Comparison of ENCODE assay signal across 9 mouse cellular contexts in the genomic region with DNA sequence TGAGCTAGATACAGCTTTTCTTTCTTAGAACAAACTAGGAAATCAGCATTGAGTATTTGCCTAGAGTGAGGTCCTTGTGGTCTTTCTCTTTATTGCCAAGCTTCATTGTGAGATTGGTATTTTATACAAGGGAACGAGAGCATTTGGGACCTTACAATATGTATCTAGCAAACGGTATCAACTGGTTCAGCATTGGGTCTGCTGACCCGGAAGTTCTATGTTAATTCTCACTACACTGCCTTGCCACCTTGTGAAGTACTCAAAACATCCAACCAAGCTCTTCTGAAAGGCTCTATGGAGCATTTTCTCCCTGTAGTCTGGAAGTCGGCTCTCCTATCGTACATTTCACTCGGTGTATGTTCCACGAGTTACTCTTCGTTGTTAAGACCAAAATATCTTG. TPM values are rescaled to one million over a fixed set of nuclear protein-coding genes. Genes with fewer than 3 reads are reported as not detected.
DNase-seq lines count a peak whose midpoint lies in the region; ATAC-seq and TF ChIP-seq lines count a peak whose summit lies in the region.
"Had no signal": no experiment of that assay in that cellular context is flagged by ENCODE, and none has a peak within 500 bp of the region (broad histone marks: within the 10 kb centered on the region; RNA-seq: fewer than 3 reads in every experiment).

No protein-coding gene starts in this region.

- H3K4me2 ChIP-seq in kidney, embryonic 16.5 days (replicated peaks; ENCODE audit: low read depth, low read length): peak overlapping the region; percentile 80
- H3K4me2 ChIP-seq in embryonic facial prominence, embryonic 13.5 days: peak overlapping the region; percentile 87
- peak overlapping the region; percentile 91 for H3K4me2 ChIP-seq in hindbrain, postnatal 0 days (ENCODE audit: low read depth, low read length)
- H3K4me2 ChIP-seq in midbrain, postnatal 0 days (ENCODE audit: low read depth, low read length, poor library complexity, severe bottlenecking): peak overlapping the region; percentile 76

- no peaks in the 10 kb centered on the region for H3K9me3 ChIP-seq in kidney, embryonic 16.5 days (ENCODE audit: low read length)
- no peaks in the 10 kb centered on the region for H3K9me3 ChIP-seq in embryonic facial prominence, embryonic 13.5 days
- H3K9me3 ChIP-seq in hindbrain, postnatal 0 days (ENCODE audit: low read length): no peaks in the 10 kb centered on the region
- no peaks in the 10 kb centered on the region for H3K9me3 ChIP-seq in midbrain, postnatal 0 days (ENCODE audit: low read length)

- H3K36me3 ChIP-seq in kidney, embryonic 16.5 days (ENCODE audit: insufficient read depth, low read length): no peaks in the 10 kb centered on the region
- H3K36me3 ChIP-seq in embryonic facial prominence, embryonic 13.5 days: no peaks in the 10 kb centered on the region
- H3K36me3 ChIP-seq in hindbrain, postnatal 0 days (ENCODE audit: insufficient read depth, low read length): no peaks in the 10 kb centered on the region
- H3K36me3 ChIP-seq in midbrain, postnatal 0 days (ENCODE audit: insufficient read depth, low read length): no peaks in the 10 kb centered on the region

- H3K27me3 ChIP-seq in kidney, embryonic 16.5 days (ENCODE audit: insufficient read depth, low read length): no peaks in the 10 kb centered on the region
- no peaks in the 10 kb centered on the region for H3K27me3 ChIP-seq in embryonic facial prominence, embryonic 13.5 days
- no peaks in the 10 kb centered on the region for H3K27me3 ChIP-seq in hindbrain, postnatal 0 days (ENCODE audit: insufficient read depth, low read length)
- H3K27me3 ChIP-seq in midbrain, postnatal 0 days (ENCODE audit: insufficient read depth, low read length): no peaks in the 10 kb centered on the region

- ATAC-seq in kidney, embryonic 16.5 days (ENCODE audit: low FRiP score, low TSS enrichment): no peak
- ATAC-seq in embryonic facial prominence, embryonic 13.5 days (ENCODE audit: insufficient number of reproducible peaks, insufficient read depth, low FRiP score, low TSS enrichment, low read depth): no peak
- ATAC-seq in hindbrain, postnatal 0 days: no peak
- ATAC-seq in midbrain, postnatal 0 days (ENCODE audit: low FRiP score): no peak

- no peak overlapping the region for H3K27ac ChIP-seq in kidney, embryonic 16.5 days (ENCODE audit: low read length)
- H3K27ac ChIP-seq in embryonic facial prominence, embryonic 13.5 days: no peak overlapping the region
- no peak overlapping the region for H3K27ac ChIP-seq in hindbrain, postnatal 0 days
- no peak overlapping the region for H3K27ac ChIP-seq in midbrain, postnatal 0 days (ENCODE audit: low read depth, low read length)

- 94% methylated on average over 8 of the region's 8 CpGs for WGBS in kidney, embryonic 16.5 days
- WGBS in embryonic facial prominence, embryonic 13.5 days: 93% methylated on average over 8 of the region's 8 CpGs
- 91% methylated on average over 8 of the region's 8 CpGs for WGBS in hindbrain, postnatal 0 days
- 95% methylated on average over 8 of the region's 8 CpGs for WGBS in midbrain, postnatal 0 days

- DNase-seq in kidney, postnatal 4 days: no peak
- no peak for DNase-seq in hindbrain, postnatal 0 days (ENCODE audit: low spot score)
- DNase-seq in midbrain, postnatal 0 days (ENCODE audit: low spot score): no peak
- no peak for DNase-seq in spleen, postnatal 4 days (ENCODE audit: low spot score in 2 of 2)
- DNase-seq in retina, postnatal 1 day: no peak
- no peak for DNase-seq in B cell, adult 2 months
- DNase-seq: kidney, postnatal 14 days had no signal

- peaks cover 5% of the 10 kb centered on the region; the same call in 1 of the 2 replicates for H3K4me1 ChIP-seq in kidney, embryonic 16.5 days (ENCODE audit: insufficient read depth, low read length)
- peaks cover 8% of the 10 kb centered on the region for H3K4me1 ChIP-seq in embryonic facial prominence, embryonic 13.5 days
- 0 out of 2 replicates have a peak, but pooled peaks cover 4% of the 10 kb centered on the region for H3K4me1 ChIP-seq in hindbrain, postnatal 0 days (ENCODE audit: insufficient read depth, low read length)
- H3K4me1 ChIP-seq in midbrain, postnatal 0 days (ENCODE audit: insufficient read depth, low read length): no peaks in the 10 kb centered on the region

- peak overlapping the region; percentile 77 for H3K9ac ChIP-seq in kidney, embryonic 16.5 days (replicated peaks; ENCODE audit: low read length)
- H3K9ac ChIP-seq in embryonic facial prominence, embryonic 13.5 days: no peak overlapping the region
- peak overlapping the region; percentile 70; the same call in 1 of the 2 replicates for H3K9ac ChIP-seq in hindbrain, postnatal 0 days (replicated peaks; ENCODE audit: low read length)
- no peak overlapping the region for H3K9ac ChIP-seq in midbrain, postnatal 0 days (replicated peaks; ENCODE audit: low read length, poor library complexity, severe bottlenecking)

- peak overlapping the region; percentile 74 for H3K4me3 ChIP-seq in kidney, embryonic 16.5 days (ENCODE audit: low read length)
- peak overlapping the region; percentile 62 for H3K4me3 ChIP-seq in embryonic facial prominence, embryonic 13.5 days
- H3K4me3 ChIP-seq in hindbrain, postnatal 0 days (ENCODE audit: low read length): peak overlapping the region; percentile 70
- H3K4me3 ChIP-seq in midbrain, postnatal 0 days (ENCODE audit: low read depth, low read length): peak overlapping the region; percentile 57

- no peak for TF ChIP-seq CTCF in hindbrain, postnatal 0 days (IDR thresholded peaks at IDR 0.05; ENCODE audit: low read depth)
- no peak for TF ChIP-seq CTCF in midbrain, postnatal 0 days (IDR thresholded peaks at IDR 0.05)

RNA-seq across cellular contexts. Expression of gene Zfp239, which starts 1.9 kb away (rescaled TPM):
- 11.5 and 12.6 TPM in 2 replicates for polyA plus RNA-seq in kidney, embryonic 16.5 days (2015; fragmentation: Nextera tagmentation; extraction: Ambion mirVana)
- polyA plus RNA-seq in embryonic facial prominence, embryonic 13.5 days (2015; fragmentation: Nextera tagmentation; extraction: Ambion mirVana): 15.5 and 17.1 TPM in 2 replicates
- total RNA-seq in hindbrain, postnatal 0 days (2014; rRNA removed): 19.6 and 22.1 TPM in 2 replicates
- 13.6 and 14.6 TPM in 2 replicates for polyA plus RNA-seq in hindbrain, postnatal 0 days (2015; fragmentation: Nextera tagmentation; extraction: Ambion mirVana)
- 14.5 and 18.6 TPM in 2 replicates for total RNA-seq in midbrain, postnatal 0 days (2014; rRNA removed)
- 16.1 and 16.6 TPM in 2 replicates for polyA plus RNA-seq in midbrain, postnatal 0 days (2015; fragmentation: Nextera tagmentation; extraction: Ambion mirVana)

RNA-seq across cellular contexts. Expression of gene Zfp637, which starts 22.8 kb away (rescaled TPM):
- 105 and 108 TPM in 2 replicates for polyA plus RNA-seq in kidney, embryonic 16.5 days (2015; fragmentation: Nextera tagmentation; extraction: Ambion mirVana)
- polyA plus RNA-seq in embryonic facial prominence, embryonic 13.5 days (2015; fragmentation: Nextera tagmentation; extraction: Ambion mirVana): 167 and 180 TPM in 2 replicates
- total RNA-seq in hindbrain, postnatal 0 days (2014; rRNA removed): 110 and 122 TPM in 2 replicates
- 107 and 109 TPM in 2 replicates for polyA plus RNA-seq in hindbrain, postnatal 0 days (2015; fragmentation: Nextera tagmentation; extraction: Ambion mirVana)
- 75.0 and 95.9 TPM in 2 replicates for total RNA-seq in midbrain, postnatal 0 days (2014; rRNA removed)
- polyA plus RNA-seq in midbrain, postnatal 0 days (2015; fragmentation: Nextera tagmentation; extraction: Ambion mirVana): 109 and 122 TPM in 2 replicates

RNA-seq across cellular contexts. Expression of gene Hnrnpf, which starts 36.4 kb away (rescaled TPM):
- polyA plus RNA-seq in kidney, embryonic 16.5 days (2015; fragmentation: Nextera tagmentation; extraction: Ambion mirVana): 793 and 842 TPM in 2 replicates
- 612 and 649 TPM in 2 replicates for polyA plus RNA-seq in embryonic facial prominence, embryonic 13.5 days (2015; fragmentation: Nextera tagmentation; extraction: Ambion mirVana)
- total RNA-seq in hindbrain, postnatal 0 days (2014; rRNA removed): 152 and 160 TPM in 2 replicates
- 230 and 234 TPM in 2 replicates for polyA plus RNA-seq in hindbrain, postnatal 0 days (2015; fragmentation: Nextera tagmentation; extraction: Ambion mirVana)
- total RNA-seq in midbrain, postnatal 0 days (2014; rRNA removed): 154 and 159 TPM in 2 replicates
- 173 and 183 TPM in 2 replicates for polyA plus RNA-seq in midbrain, postnatal 0 days (2015; fragmentation: Nextera tagmentation; extraction: Ambion mirVana)

Comparison
In these comparisons a context has a peak if more than half of its experiments do, and no peak if none do; other contexts are left out.
1. H3K9ac ChIP-seq: peak in kidney, embryonic 16.5 days (single experiment) and hindbrain, postnatal 0 days (single experiment); none in embryonic facial prominence, embryonic 13.5 days (single experiment) and midbrain, postnatal 0 days (single experiment).
2. Peak in every context shown above with its lines, with median percentiles within 50 percentile points of each other: H3K4me2 ChIP-seq and H3K4me3 ChIP-seq.